Mouse (Mus musculus) olfactory bulb, adult 2 months (tissue): Measurements from ENCODE around the gene Ccdc186.

Experiments used
- CTCF ChIP-seq: fragments of 200-500 bp; IDR thresholded peaks from 2 replicates; pipeline ENCODE4 v1.5.1; 2012; ENCODE audit warnings: low read depth, mild to moderate bottlenecking, low read length, moderate library complexity; ENCODE audit not compliant: insufficient read depth
- POLR2A ChIP-seq: fragments of 200-500 bp; IDR thresholded peaks from 2 replicates; pipeline ENCODE4 v1.6.1; 2012; ENCODE audit warnings: mild to moderate bottlenecking, low read depth, low read length, moderate library complexity; ENCODE audit not compliant: insufficient read depth

DNA sequence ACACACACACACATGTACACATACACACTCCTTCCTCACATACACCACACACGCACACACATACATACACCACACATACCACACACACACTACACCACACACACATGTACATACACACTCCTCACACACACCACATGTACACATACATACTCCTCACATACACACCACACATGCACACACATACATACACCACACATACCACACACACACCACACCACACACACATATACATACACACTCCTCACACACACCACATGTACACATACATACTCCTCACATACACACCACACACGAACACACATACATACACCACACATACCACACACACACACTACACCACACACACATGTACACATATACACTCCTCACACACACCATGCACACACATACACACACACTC is 63.7 kb downstream of the Ccdc186 start:
- TF ChIP-seq POLR2A (no peak), CTCF (no peak)
